Mouse (Mus musculus) intestine, postnatal 0 days (tissue): ENCODE measurements at regions not wholly inside any gene's neighbourhood (a gene's known extent, or its start where the extent isn't known, plus 50 kb on each side); places are given as distances from the start of the nearest gene placed in this dataset.

Experiments used
- ATAC-seq: fragments of 200-750 bp; cut with Nextera tagmentation; 2 replicates; pipeline ENCODE4 v1.8.0; 2017; ENCODE audit warnings: mild to moderate bottlenecking, moderate TSS enrichment, moderate library complexity
- H3K27ac ChIP-seq: fragments of 300-500 bp; sonication (generic); 2 replicates; pipeline ENCODE4 v1.5.1; 2014; ENCODE audit warnings: mild to moderate bottlenecking, low read depth, low read length, moderate library complexity
- H3K27me3 ChIP-seq: fragments of 300-500 bp; sonication (generic); replicated peaks from 2 replicates; pipeline ENCODE4 v1.6.1; 2014; ENCODE audit warnings: low read length, mixed read lengths; ENCODE audit not compliant: control insufficient read depth, insufficient read depth
- H3K36me3 ChIP-seq: fragments of 300-500 bp; sonication (generic); 2 replicates; pipeline ENCODE4 v1.6.1; 2014; ENCODE audit warnings: mild to moderate bottlenecking, moderate library complexity; ENCODE audit not compliant: control insufficient read depth, insufficient read depth
- H3K4me1 ChIP-seq: fragments of 300-500 bp; sonication (generic); replicated peaks from 2 replicates; pipeline ENCODE4 v1.6.1; 2014; ENCODE audit warnings: antibody characterized with exemption, low read length, mixed read lengths; ENCODE audit not compliant: control insufficient read depth, insufficient read depth
- H3K4me2 ChIP-seq: fragments of 300-500 bp; sonication (generic); replicated peaks from 2 replicates; pipeline ENCODE4 v1.6.1; 2014; ENCODE audit warnings: low read depth, mild to moderate bottlenecking, moderate library complexity
- H3K4me3 ChIP-seq: fragments of 300-500 bp; sonication (generic); 2 replicates; pipeline ENCODE4 v1.5.1; 2014; ENCODE audit warnings: low read depth, low read length
- H3K9ac ChIP-seq: fragments of 300-500 bp; sonication (generic); 2 replicates; pipeline ENCODE4 v1.6.1; 2014; ENCODE audit warnings: mild to moderate bottlenecking, low read depth, low read length
- H3K9me3 ChIP-seq: fragments of 300-500 bp; sonication (generic); 2 replicates; pipeline ENCODE4 v1.6.1; 2016; ENCODE audit warnings: mixed run types; ENCODE audit not compliant: control insufficient read depth
- CTCF ChIP-seq: sonication (generic); IDR thresholded peaks from 2 replicates; pipeline ENCODE4 v1.5.1; 2016; ENCODE audit warnings: low read depth, mild to moderate bottlenecking, control low read depth, antibody characterized with exemption, moderate library complexity
- whole genome bisulfite sequencing: fragments of 180-500 bp; shearing (Covaris S2); extraction: QIAGEN DNeasy Blood & Tissue Kit; methylation state at CpG from one replicate; pipeline ENCODE4 v1.1.7; 2014; 5-methylcytosine and 5-hydroxymethylcytosine counted together

GRCm38 (mm10) chr9:33356621-33357020 lies 720.6 kb downstream of the Ets1 start:
- no peak for ATAC-seq
- no peak overlapping the region for H3K4me3 ChIP-seq
- WGBS = 71% methylated on average over 2 of the region's 2 CpGs
- no peak overlapping the region for H3K27ac ChIP-seq
- TF ChIP-seq CTCF = no peak
- H3K4me2 ChIP-seq = no peak overlapping the region
- H3K36me3 ChIP-seq = no peaks in the 10 kb centered on the region
- no peaks in the 10 kb centered on the region for H3K9me3 ChIP-seq
- H3K4me1 ChIP-seq = no peaks in the 10 kb centered on the region
- no peak overlapping the region for H3K9ac ChIP-seq
- H3K27me3 ChIP-seq = no peaks in the 10 kb centered on the region

DNA sequence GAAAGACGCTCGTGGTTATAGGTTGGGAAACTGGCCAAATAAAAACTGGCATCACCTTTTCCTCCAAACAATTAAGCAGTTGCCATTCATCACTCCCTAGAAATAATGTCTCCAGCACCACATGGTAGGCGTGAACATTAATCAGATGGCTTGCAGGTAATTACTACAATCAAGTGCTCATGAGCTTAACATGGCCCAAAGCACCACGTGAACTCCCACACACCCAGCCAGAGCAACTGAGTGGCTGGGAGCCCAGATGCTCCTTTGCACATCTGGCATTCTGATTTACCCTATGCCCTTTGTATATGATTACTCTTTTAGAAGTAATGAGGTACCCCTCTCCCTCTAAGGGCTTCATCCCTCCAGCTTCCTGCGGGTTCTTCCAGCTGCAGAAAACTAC lies 724.9 kb downstream of the Ets1 start:
- no peak overlapping the region for H3K4me3 ChIP-seq
- no peak overlapping the region for H3K4me2 ChIP-seq
- WGBS = 83% methylated on average over 5 of the region's 5 CpGs
- H3K27me3 ChIP-seq = no peaks in the 10 kb centered on the region
- no peaks in the 10 kb centered on the region for H3K9me3 ChIP-seq
- H3K9ac ChIP-seq = no peak overlapping the region
- no peak overlapping the region for H3K27ac ChIP-seq
- no peak for TF ChIP-seq CTCF
- no peak for ATAC-seq
- no peaks in the 10 kb centered on the region for H3K36me3 ChIP-seq
- no peaks in the 10 kb centered on the region for H3K4me1 ChIP-seq

DNA sequence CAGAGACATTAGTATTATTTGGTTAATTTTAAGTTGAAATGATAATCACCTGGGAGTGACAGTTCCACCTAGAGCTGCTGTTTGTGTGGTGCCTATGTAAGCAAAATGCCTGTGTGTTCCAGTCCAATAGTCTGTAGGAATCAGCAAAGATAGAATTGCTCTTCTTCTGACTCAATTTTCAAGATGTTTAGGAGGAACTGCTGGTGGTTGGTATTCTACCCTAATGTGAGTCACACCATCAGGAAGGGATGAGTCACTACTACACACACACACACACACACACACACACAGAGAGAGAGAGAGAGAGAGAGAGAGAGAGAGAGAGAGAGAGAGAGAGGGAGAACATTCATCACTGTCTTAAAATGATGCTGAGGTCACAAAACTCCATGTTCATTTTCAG lies 753.1 kb downstream of the Ets1 start:
- ATAC-seq = no peak
- TF ChIP-seq CTCF = no peak
- Histone ChIP-seq H3K9me3 (no peaks in the 10 kb centered on the region), H3K36me3 (no peaks in the 10 kb centered on the region), H3K4me1 (no peaks in the 10 kb centered on the region), H3K9ac (no peak overlapping the region), H3K4me3 (no peak overlapping the region), H3K4me2 (no peak overlapping the region), H3K27ac (no peak overlapping the region), H3K27me3 (no peaks in the 10 kb centered on the region)

DNA sequence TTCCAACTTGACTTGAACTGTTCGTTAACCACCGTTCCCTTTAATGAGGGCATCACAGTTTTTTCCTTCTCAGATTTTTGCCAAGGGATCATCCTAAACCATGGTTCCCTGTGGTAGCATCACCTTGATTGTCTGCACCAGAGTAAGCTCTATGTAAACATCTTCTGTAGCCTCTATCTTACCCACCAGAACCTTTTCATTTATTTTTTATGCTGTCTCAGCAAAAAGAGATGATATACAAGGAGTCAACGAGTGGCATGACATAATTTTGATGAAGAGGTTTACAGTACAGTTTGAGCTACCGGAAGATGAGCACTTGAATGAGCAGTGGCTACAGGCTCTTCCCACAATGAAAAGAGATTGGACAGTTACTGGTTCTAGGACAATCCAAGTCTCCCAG lies 768.7 kb downstream of the Ets1 start:
- 88% methylated on average over 4 of the region's 4 CpGs for WGBS
- Histone ChIP-seq H3K9me3 (peaks cover 3% of the 10 kb centered on the region; the same call in 1 of the 2 replicates), H3K27ac (no peak overlapping the region), H3K9ac (no peak overlapping the region), H3K4me1 (no peaks in the 10 kb centered on the region), H3K4me2 (no peak overlapping the region), H3K27me3 (no peaks in the 10 kb centered on the region), H3K4me3 (no peak overlapping the region), H3K36me3 (no peaks in the 10 kb centered on the region)
- TF ChIP-seq CTCF = no peak
- no peak for ATAC-seq

DNA sequence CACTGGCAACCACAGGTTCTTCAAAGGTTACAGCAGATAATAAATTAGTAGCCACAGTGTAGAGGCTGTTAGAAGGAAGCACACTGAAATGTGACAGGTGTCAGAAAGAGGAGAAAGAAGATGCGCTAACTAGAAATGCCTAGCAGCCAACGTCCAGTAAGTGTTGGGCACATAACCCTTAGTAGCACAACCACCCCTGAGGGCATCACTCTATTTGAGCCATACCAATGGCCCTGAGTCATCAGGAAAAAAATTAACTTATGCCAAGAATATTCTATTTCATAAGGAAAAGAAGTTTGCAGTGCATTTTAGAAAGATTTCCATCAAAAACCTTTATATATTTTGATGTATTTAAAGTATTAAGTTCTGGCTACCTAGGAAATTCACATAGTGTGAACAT lies 771.5 kb downstream of the Ets1 start:
- Histone ChIP-seq H3K27ac (no peak overlapping the region), H3K9me3 (peaks cover 3% of the 10 kb centered on the region; the same call in 1 of the 2 replicates), H3K27me3 (no peaks in the 10 kb centered on the region), H3K36me3 (no peaks in the 10 kb centered on the region), H3K4me1 (no peaks in the 10 kb centered on the region), H3K9ac (no peak overlapping the region), H3K4me3 (no peak overlapping the region), H3K4me2 (no peak overlapping the region)
- WGBS = 94% methylated on average over 2 of the region's 2 CpGs
- no peak for ATAC-seq
- TF ChIP-seq CTCF = no peak

DNA sequence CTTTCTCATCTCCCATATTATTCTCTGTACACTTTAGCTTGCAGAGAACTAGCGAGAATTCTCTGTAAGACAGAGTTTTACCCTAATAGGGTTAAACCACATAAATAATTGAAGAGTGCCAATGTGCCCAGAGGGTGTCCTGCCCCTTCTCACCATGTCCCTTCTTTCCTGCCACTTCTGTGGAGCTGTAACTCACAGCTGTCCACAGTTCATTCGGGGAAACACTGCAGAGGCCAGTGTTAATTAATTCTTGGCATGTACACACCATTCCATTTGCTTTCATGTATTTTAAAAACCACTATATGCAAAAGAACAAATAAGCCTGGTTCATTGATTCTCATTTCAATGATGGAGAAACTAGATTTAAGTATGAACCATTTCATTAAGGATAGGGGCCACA lies 787.8 kb downstream of the Ets1 start:
- WGBS = 55% methylated on average over 2 of the region's 2 CpGs
- H3K4me3 ChIP-seq = no peak overlapping the region
- no peak overlapping the region for H3K4me2 ChIP-seq
- H3K9ac ChIP-seq = no peak overlapping the region
- no peaks in the 10 kb centered on the region for H3K9me3 ChIP-seq
- H3K4me1 ChIP-seq = no peaks in the 10 kb centered on the region
- no peak for TF ChIP-seq CTCF
- no peak for ATAC-seq
- H3K36me3 ChIP-seq = no peaks in the 10 kb centered on the region
- no peak overlapping the region for H3K27ac ChIP-seq
- no peaks in the 10 kb centered on the region for H3K27me3 ChIP-seq

DNA sequence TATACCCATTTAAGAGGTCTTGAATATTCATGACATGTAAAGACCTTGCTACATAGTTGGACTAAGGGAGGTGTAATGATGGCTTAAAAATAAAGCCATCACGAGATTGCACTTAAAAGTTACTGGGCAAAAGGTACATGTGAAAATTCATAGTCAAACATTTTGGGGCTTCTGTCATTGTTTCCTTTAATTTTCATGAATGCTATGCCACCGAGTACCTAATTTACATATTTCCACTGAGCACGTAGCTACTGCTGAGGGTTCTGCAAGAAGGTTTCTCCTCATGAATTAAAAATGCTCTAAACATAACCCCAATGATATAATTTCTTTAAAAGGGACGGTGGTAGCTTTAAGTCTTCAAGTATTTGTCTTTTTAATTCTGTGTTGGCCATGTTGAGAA lies 800.4 kb downstream of the Ets1 start:
- H3K9ac ChIP-seq = no peak overlapping the region
- 84% methylated on average over 4 of the region's 4 CpGs for WGBS
- no peaks in the 10 kb centered on the region for H3K9me3 ChIP-seq
- no peak for ATAC-seq
- TF ChIP-seq CTCF = no peak
- H3K36me3 ChIP-seq = no peaks in the 10 kb centered on the region
- no peak overlapping the region for H3K4me2 ChIP-seq
- H3K27me3 ChIP-seq = no peaks in the 10 kb centered on the region
- no peak overlapping the region for H3K27ac ChIP-seq
- no peaks in the 10 kb centered on the region for H3K4me1 ChIP-seq
- no peak overlapping the region for H3K4me3 ChIP-seq
